Mouse (Mus musculus) urinary bladder, postnatal 4 days (tissue): Measurements from ENCODE around the gene Trmt10b.
A peak's percentile ranks its signal among the peaks of the same experiment; 100 is the strongest.

Experiments used
- DNase-seq, 2 experiments: peaks; one replicate each; pipeline ENCODE4 v3.0.0; 2021 to 2022; ENCODE audit warnings: low spot score in 2 of 2

The Trmt10b gene

DNA sequence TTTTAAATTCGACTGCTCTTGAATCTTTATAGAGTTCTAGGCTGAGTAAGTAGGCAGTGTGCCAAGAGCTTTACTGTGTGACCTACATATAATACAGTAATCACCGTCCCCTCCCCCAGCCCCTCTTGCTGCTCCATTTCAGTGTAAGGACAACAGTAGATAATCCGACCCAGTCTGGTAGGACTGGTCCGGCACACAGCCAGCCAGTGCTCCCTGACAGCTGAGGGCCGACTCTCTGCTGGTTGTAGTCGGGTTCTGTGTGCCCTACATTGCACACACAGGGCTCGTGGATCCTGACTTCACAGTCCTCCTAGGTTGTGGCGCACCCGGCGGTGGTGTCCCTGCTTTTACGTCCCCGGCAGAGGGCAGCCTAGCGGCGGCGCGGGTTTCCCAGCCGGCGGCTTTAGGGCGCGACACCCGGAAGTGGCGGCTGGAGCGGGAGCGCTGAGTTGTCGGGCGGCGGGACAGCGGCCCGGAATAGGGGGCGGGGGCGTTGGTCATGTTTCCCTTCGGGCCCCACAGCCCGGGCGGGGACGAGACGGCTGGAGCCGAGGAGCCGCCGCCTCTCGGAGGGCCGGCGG is 44.8 kb downstream of the Trmt10b start, which contains the start of gene Dcaf10:
TSS of gene Dcaf10 (plus strand) at position 433 of the 581 bp plus-strand sequence.
- peak; percentile 94 to 96 for DNase-seq

DNA sequence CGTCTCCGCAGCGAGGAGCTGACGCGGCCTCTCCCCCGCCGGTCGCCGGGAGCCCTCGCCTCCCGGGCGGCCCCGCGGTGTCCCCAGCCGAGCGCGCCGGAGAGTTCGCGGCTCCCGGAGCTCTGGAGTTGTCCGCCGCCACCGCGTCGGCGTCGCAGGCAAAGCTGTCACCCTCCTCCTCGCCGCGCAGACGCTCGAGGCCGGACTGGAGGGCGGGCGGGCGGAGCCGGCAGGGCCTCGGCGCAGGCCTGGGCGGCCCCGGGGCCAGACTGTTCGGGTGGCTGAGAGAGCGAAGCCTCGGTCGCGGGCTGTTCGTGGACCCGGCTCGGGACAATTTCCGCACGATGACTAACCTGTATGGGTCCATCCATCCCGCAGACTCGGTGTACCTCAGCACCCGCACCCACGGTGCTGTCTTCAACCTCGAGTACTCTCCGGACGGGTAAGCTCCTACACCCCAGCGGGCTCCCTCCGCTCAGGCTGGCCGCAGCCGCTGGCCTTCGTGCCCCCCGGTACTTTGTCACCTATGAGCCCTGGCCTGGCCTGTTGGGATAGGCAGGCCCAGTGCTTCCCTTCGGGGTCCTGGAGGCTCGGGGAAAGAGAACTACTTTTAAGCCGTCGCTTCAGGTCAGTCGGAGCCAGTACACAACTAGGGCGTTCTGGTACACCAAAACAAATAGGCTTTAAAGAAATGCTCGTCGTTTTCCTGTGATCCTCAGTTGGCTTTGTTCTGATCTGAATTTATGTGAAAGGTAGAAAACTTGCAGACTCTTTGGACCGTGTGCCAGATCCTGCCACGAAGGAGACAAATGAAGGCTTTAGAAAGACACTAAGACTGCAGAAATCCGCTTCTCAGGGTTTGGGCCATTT is 45.6 kb downstream of the Trmt10b start, which contains the start of gene Exosc3:
TSS of gene Exosc3 (minus strand) at position 447 of the 870 bp plus-strand sequence.
- DNase-seq, result peak; percentile 48 to 62

DNA sequence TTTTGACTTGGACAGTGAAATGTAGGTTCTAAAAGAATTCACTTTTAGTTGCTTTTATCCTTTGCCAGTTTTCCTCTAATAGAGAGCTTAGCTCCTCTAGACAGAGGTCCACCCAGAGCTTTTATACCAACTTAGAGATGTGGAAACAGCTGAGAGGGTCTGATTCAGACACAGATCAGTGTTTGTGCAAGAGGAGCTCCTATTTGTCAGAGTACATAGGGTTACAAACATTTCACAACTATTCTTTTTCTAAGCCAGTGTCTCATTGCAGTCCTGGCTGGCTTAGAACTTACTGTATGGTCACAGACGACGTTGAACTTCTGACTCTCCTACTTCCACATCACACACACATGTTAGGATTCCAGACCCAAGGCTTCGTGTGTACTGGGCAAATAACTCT is 59.7 kb downstream of the Trmt10b start:
- no peak for DNase-seq
